Mouse (Mus musculus): Measurements from ENCODE around the gene Nagpa.

- TF ChIP-seq CTCF (IDR thresholded peaks at IDR 0.05; ENCODE audit: control insufficient read depth, insufficient read depth, insufficient replicate concordance, low read depth, low read length) (no peak), POLR2A (IDR thresholded peaks at IDR 0.05; ENCODE audit: control insufficient read depth, low read depth, low read length) (no peak)
These were observed 35.8 kb downstream of the Nagpa start for GRCm38 (mm10) chr16:5168038-5168437.
